Mouse (Mus musculus) Patski (cell line): ENCODE measurements at regions not wholly inside any gene's neighbourhood (a gene's known extent, or its start where the extent isn't known, plus 50 kb on each side); places are given as distances from the start of the nearest gene placed in this dataset.

Source experiments
- ATAC-seq: fragments of 100-300 bp; one replicate; pipeline ENCODE4 v1.8.0; 2021
- CTCF ChIA-PET: fragments of 350-600 bp; sonication (Branson Sonifier 250); formaldehyde crosslinking; loops from one replicate; lab custom pipeline; 2022; ENCODE audit warnings: inconsistent platforms; lab: Charles Lee
- POLR2A ChIA-PET: fragments of 350-600 bp; sonication (Branson Sonifier 250); formaldehyde crosslinking; loops from one replicate; lab custom pipeline; 2022; ENCODE audit warnings: antibody characterized with exemption, inconsistent platforms; lab: Charles Lee
- DNase-seq: peaks from one replicate; pipeline ENCODE4 v3.0.0-alpha.2; 2011; ENCODE audit warnings: low read depth, low spot score
- H3K27me3 ChIP-seq: fragments of 371-371 bp; one replicate; pipeline ENCODE4 v1.5.1; 2021
- CTCF ChIP-seq: fragments of 100-300 bp; IDR thresholded peaks from one replicate; pipeline ENCODE4 v1.5.1; 2021
- in situ Hi-C: fragments of 300-500 bp; cut with MboI; formaldehyde crosslinking; loops from 3 replicates; pipeline ENCODE4 v1.11.1; 2018; ENCODE audit warnings: low pct_unique_long_range_greater_than_20kb, mixed read lengths

DNA sequence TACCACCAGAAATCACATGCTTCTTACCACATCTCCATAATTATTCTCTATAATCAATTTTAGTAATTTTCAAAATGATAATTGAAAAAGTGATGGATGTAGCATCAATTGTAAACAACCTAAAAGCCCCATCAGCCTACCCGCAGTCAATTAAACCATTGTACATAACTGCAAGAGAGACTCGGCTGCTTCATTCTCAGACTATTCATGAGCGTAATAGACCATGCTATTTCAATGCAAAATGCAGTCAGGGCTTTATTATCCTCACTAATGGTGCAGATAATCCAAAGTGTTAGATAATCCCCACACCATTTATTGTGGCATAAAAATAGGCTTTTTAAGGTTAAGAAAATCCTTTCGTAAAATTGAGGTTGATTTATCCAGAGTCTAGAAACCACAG, 1862.5 kb downstream of the Efna5 start:
- ATAC-seq, result no peak
- ChIA-PET POLR2A (no interaction called here), CTCF (no interaction called here)
- in situ Hi-C loops, result no loop called here
- no peak for TF ChIP-seq CTCF
- H3K27me3 ChIP-seq, result no peaks in the 10 kb centered on the region
- no peak for DNase-seq
